Mouse (Mus musculus): ENCODE results near the gene Cyb5d2. TPM values are rescaled to one million over a fixed set of nuclear protein-coding genes. Genes with fewer than 3 reads are reported as not detected.
A peak's percentile ranks its signal among the peaks of the same experiment; 100 is the strongest.

The Cyb5d2 gene
- total RNA-seq (2021): 10 to 100 TPM; 17.0 to 18.3 TPM
- long read RNA-seq, experiment 1, transcript Cyb5d2-201 (4 exons, 2,393 nt): major isoform, 14 of 18 reads
- long read RNA-seq, experiment 1, partial matches to known transcripts: 1 of 18 reads
- long read RNA-seq, experiment 1, other reads (novel, unspliced or antisense): 1 of 18 reads
- long read RNA-seq, experiment 2, transcript Cyb5d2-201 (4 exons, 2,393 nt): major isoform, 15 of 20 reads
- long read RNA-seq, experiment 2, partial matches to known transcripts: 1 of 20 reads
- long read RNA-seq, experiment 2, other reads (novel, unspliced or antisense): 2 of 20 reads

DNA sequence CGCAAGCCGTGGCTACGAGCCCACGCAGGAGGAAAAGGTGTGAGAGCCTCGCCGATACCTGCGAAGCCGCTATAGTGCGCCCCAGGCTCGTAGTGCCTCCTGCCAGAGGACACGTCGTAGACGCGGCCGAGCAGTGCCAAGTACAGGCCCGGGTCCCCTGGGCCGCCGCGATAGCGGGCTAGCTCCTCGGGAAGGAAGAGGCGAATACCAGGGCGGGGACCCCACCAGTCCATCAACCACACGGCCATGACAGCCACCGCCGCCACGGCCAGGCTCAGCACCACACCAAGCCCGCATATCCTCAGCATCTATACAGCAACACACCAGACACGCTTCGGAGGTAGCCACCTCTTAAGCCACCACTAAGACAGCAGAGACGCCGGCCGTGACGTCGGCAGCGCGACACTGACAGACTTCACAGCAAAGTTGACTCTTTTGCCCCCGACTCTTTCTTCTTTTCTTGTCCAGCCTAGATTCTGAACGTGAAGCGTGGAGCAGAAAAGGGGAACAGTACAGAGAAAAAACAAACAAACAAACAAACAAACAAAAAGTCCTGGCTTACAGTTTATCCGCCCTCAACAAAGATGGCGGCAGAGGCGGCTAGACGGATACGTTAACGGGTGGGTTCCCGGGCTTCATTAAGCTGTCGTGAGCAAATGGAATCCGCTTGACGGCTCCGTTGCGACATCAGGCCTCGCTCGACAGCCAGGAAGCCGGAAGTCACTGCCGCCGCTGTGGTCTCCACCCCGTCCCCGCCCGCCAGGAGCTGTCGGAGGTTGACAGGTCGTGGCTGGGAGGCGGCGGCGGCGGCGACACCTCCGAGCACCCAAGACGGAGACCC is at the start of gene Cyb5d2, which contains the start of gene Zzef1:
Gene Cyb5d2, minus strand, starts transcription at position 688 of the 841 bp plus-strand sequence.
Gene Zzef1, plus strand, starts transcription at position 772 of the 841 bp plus-strand sequence.
- DNase-seq (ENCODE audit: low spot score in 2 of 2): peak; percentile 93 to 95

DNA sequence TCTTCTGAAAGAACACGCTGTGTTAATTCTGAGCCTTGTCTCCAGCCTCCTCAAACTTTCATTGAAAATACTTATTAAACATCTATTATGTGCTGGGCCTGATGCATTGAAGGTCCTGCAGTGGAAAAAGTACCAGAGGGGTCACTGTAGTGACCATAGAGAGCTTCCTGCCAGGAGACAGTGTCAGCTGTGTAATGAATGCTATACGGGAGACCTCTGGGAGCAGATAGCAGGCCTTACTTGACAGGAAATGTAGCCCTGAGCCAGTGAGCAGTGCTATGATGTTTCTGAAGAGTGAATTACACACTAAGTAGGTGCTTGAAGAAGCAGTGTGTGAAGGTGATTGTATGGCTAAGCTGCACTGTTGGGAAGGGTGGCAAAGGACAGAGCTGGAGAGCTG is 49.6 kb upstream of the Cyb5d2 start:
- no peak for DNase-seq (ENCODE audit: low spot score in 2 of 2)

- no peak for DNase-seq (ENCODE audit: low spot score in 2 of 2)
Observed at GRCm38 (mm10) chr11:72843576-72843975, 47.6 kb upstream of the Cyb5d2 start.

GRCm38 (mm10) chr11:72842731-72843130 is 46.8 kb upstream of the Cyb5d2 start:
- DNase-seq (ENCODE audit: low spot score in 2 of 2): no peak

- DNase-seq (ENCODE audit: low spot score in 2 of 2): no peak
Observed at GRCm38 (mm10) chr11:72829869-72830268, 33.9 kb upstream of the Cyb5d2 start.

DNA sequence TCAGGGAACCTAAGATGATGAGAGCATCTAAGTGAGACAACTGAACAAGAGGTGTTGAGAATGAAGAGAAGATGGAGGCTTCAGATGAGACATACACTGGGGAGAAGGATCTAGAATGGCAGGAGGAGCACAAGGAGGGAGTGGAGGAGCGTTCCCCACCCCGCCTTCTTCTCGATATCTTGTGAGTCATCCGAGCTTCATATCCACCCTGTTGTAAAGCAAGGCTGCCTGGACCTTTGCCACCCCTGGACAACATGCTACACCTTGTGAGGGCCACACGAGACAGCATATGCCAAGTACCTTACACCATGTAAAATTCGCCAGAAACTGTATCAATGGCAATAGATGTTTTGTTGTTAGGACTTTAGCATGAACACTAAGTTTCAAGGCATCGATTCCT is 25.1 kb upstream of the Cyb5d2 start:
- DNase-seq (ENCODE audit: low spot score in 2 of 2): no peak

GRCm38 (mm10) chr11:72818067-72818466 is 22.1 kb upstream of the Cyb5d2 start:
- DNase-seq (ENCODE audit: low spot score in 2 of 2): no peak

DNA sequence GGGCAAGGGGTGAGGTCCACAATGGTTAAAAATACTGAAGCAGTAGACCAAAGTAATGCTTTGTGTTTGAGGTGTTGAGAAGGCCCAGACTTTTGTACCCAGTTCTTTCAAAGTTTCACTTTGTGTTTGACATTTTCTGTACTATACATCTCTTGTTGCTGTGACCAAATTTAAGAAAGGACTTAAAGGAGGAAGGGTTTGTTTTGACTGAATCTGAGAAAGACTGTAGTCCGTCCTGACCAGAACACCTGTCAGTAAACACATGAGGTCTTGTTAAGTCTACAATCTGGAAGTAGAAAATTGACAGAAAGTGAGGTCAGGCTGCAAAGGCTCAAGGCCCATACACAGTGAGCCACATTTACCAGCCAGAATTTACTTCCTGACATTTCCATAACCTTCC is 20.9 kb upstream of the Cyb5d2 start:
- DNase-seq (ENCODE audit: low spot score in 2 of 2): no peak

DNA sequence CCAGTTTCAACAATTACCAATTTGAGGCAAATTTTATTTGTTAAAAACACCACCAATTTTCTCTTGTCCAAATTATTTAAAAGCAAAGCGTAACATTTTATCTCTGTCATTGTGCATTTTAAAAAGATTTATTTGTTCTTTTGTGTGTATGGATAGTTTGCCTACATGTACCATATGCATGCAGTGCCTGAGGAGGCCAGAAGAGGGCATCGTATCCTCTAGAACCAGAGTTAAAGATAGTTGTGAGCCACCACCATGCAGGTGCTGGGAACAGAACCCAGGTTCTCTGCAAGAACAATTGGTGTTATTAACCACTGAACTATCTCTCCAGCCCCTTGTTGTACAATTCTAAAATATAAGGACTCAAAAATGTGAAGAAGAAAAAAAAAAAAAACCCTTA is 18.2 kb upstream of the Cyb5d2 start:
- DNase-seq (ENCODE audit: low spot score in 2 of 2): no peak

- DNase-seq (ENCODE audit: low spot score in 2 of 2): no peak
Observed at GRCm38 (mm10) chr11:72813687-72814086, 17.7 kb upstream of the Cyb5d2 start.

DNA sequence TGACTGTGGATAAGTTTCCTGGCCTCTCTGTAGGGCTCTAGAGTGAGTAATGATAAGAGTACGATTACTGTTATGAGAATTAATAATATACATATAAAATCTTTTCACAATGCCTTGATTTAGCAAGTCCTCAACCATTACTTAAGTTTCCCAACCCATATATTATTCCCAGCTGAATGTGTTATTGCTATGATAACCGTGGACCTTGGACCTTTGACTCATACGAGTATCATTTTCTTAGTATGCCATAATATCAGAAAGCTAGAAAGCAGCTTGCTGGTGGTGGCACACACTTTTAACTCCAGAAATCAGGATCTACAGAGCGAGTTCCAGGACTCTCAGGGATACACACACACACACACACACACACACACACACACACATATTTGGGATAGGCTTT is 12.1 kb upstream of the Cyb5d2 start:
- no peak for DNase-seq (ENCODE audit: low spot score in 2 of 2)

DNA sequence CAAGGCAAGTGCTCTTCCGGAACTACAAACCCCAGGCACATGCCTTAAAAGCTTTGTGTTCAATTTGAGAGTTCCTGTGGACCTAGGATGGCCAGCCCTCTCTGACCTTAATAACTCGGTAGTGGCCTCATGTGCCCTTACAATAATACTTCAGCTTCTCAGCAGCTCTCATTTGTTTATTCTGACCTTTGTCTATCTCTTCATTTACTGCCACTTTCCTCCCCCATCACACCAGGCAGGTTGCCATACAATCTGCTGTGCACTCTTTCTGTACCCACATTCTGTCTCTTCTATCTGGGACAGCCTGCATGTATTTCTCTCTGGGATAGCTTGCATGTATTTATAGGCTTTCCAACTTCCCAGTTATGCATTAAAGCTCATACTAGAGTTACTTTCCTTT is 10.6 kb upstream of the Cyb5d2 start:
- DNase-seq (ENCODE audit: low spot score in 2 of 2): peak in 1 of 2 experiments; percentile 12

- no peak for DNase-seq (ENCODE audit: low spot score in 2 of 2)
Observed at GRCm38 (mm10) chr11:72805232-72805631, 9.3 kb upstream of the Cyb5d2 start.

DNA sequence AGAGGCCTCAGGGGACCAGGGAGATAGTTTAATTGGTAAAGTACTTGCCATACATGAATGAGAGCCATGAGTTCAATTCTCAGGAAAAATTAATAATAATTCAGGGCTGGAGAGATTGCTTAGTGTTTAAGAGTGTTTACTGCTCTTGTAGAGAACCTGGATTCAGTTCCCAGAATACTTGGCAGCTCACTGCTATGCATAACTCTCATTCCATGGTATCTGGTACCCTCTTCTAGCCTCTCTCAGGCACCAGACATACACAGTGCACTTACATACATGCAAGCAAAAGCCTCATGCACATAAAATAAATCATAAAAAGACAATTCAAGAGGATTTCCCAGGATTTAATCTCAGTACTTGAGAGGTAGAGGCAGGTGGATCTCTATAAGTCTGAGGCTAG is 8.6 kb upstream of the Cyb5d2 start:
- DNase-seq (ENCODE audit: low spot score in 2 of 2): no peak

GRCm38 (mm10) chr11:72803038-72803437 is 7.1 kb upstream of the Cyb5d2 start:
- no peak for DNase-seq (ENCODE audit: low spot score in 2 of 2)

- DNase-seq (ENCODE audit: low spot score in 2 of 2): no peak
Observed at GRCm38 (mm10) chr11:72801182-72801581, 5.2 kb upstream of the Cyb5d2 start.

GRCm38 (mm10) chr11:72798112-72798511 is 2.2 kb upstream of the Cyb5d2 start:
- DNase-seq (ENCODE audit: low spot score in 2 of 2): no peak

DNA sequence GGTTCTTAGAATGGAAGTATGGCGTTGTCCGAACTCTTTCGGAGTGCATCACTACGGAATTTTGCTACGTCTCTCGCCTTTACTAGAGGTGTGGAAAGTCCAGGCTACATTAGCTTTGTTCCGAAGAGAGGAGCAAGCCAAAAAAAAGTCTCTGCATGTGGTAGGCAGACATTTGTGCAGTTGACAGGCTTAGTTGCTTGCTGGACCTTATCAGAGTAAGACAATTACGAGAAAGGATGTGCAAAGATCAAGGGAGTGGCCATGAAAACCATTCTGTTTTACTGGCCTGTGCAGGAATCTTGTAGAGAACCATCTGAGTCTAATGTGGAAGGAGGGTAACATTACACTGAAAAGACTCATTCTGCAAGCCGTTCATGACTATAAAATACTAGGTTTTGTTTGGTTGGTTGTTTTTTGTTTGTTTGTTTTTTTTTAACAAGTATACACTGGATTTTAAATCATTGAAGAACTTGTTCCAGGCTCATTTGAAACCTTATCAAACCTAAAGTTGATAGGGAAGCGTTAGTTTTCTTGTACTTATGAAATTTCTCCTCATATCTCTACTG is 914 bp upstream of the Cyb5d2 start:
- no peak for DNase-seq (ENCODE audit: low spot score in 2 of 2)

DNA sequence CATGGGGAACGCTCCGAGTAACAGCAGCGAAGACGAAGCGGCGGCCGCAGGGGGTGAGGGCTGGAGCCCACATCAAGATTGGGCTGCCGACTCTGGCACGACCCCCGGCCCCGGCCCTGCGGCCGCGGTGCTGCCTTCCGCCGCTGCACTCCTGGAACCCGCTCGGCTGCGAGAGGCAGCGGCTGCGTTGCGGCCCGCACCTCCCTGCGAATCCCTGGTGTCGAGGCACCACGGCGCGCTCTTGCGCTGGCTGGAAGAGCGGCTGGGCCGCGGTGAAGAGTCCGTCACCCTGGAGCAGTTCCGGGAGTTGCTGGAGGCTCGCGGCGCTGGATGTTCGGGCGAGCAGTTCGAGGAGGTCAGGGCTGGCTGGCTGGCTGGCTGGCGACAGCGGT is 350 bp upstream of the Cyb5d2 start:
- no peak for DNase-seq (ENCODE audit: low spot score in 2 of 2)

DNA sequence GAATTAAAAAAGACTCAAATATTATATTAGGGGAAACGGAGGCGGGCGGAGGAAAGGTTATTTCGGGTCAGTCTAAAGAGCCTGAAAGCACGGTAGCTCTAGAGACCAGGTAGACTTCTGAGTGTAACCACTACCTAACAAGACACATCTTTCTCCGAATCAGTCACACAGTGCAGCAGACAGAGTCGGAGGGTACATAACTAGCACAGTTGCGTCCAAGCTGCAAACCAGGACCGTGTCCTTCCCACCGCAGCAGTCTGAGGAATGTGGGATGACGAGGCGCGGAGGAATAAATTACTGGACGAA is 840 bp downstream of the Cyb5d2 start:
- no peak for DNase-seq (ENCODE audit: low spot score in 2 of 2)

GRCm38 (mm10) chr11:72792033-72792432 is 3.9 kb downstream of the Cyb5d2 start:
- no peak for DNase-seq (ENCODE audit: low spot score in 2 of 2)

GRCm38 (mm10) chr11:72782503-72782902 is 13.4 kb downstream of the Cyb5d2 start:
- DNase-seq (ENCODE audit: low spot score in 2 of 2): no peak

Measured in left cerebral cortex, adult 18-20 months (tissue).